Mouse (Mus musculus) right cerebral cortex, adult 18-20 months (tissue): ENCODE data around the gene Cdc6.

Experiments used
- DNase-seq: peaks from one replicate; pipeline ENCODE4 v3.0.0; 2022; ENCODE audit warnings: mixed read lengths

Gene Cdc6

GRCm38 (mm10) chr11:98963191-98964021, 55.8 kb downstream of the Cdc6 start:
- no peak for DNase-seq

- DNase-seq, result no peak
Observed at GRCm38 (mm10) chr11:98964201-98964615, 56.6 kb downstream of the Cdc6 start.

GRCm38 (mm10) chr11:98964616-98965415, 57.2 kb downstream of the Cdc6 start:
- DNase-seq, result no peak

- DNase-seq, result no peak
Observed at GRCm38 (mm10) chr11:98965416-98966077, 57.9 kb downstream of the Cdc6 start.

- DNase-seq, result peak; percentile 82
Observed at GRCm38 (mm10) chr11:98966499-98967141, 59.0 kb downstream of the Cdc6 start.

- DNase-seq, result no peak
Observed at GRCm38 (mm10) chr11:98968079-98968478, 60.5 kb downstream of the Cdc6 start.

- DNase-seq, result no peak
Observed at GRCm38 (mm10) chr11:98968716-98969495, 61.3 kb downstream of the Cdc6 start.

GRCm38 (mm10) chr11:98969496-98969927, 61.9 kb downstream of the Cdc6 start:
- DNase-seq, result peak; percentile 82

GRCm38 (mm10) chr11:98970191-98970925, 62.8 kb downstream of the Cdc6 start:
- no peak for DNase-seq

- no peak for DNase-seq
Observed at GRCm38 (mm10) chr11:98971316-98972031, 63.9 kb downstream of the Cdc6 start.

GRCm38 (mm10) chr11:98972215-98972614, 64.6 kb downstream of the Cdc6 start:
- DNase-seq, result peak; percentile 80

GRCm38 (mm10) chr11:98972801-98973360, 65.3 kb downstream of the Cdc6 start:
- no peak for DNase-seq
